In genomic region chr7:133315197-133316029, GRCm38 (mm10) we compare ENCODE assay signal across 14 mouse cellular contexts.
DNase-seq lines count a peak whose midpoint lies in the region; ATAC-seq and TF ChIP-seq lines count a peak whose summit lies in the region.
"Had no signal": no experiment of that assay in that cellular context is flagged by ENCODE, and none has a peak within 500 bp of the region (broad histone marks: within the 10 kb centered on the region; RNA-seq: fewer than 3 reads in every experiment).

No protein-coding gene starts in this region.

- 38% methylated on average over 10 of the region's 10 CpGs for WGBS in midbrain, embryonic 11.5 days
- WGBS in midbrain, embryonic 16.5 days = 35% methylated on average over 10 of the region's 10 CpGs
- 18% methylated on average over 10 of the region's 10 CpGs for WGBS in heart, postnatal 0 days
- 26% methylated on average over 10 of the region's 10 CpGs for WGBS in forebrain, embryonic 14.5 days

- H3K4me3 ChIP-seq in midbrain, embryonic 11.5 days (ENCODE audit: low read depth, low read length) = no peak overlapping the region
- H3K4me3 ChIP-seq in midbrain, embryonic 16.5 days (ENCODE audit: low read depth, low read length) = no peak overlapping the region
- H3K4me3 ChIP-seq in heart, postnatal 0 days (ENCODE audit: low read depth, low read length) = no peak overlapping the region
- H3K4me3 ChIP-seq in forebrain, embryonic 14.5 days (ENCODE audit: low read depth, low read length) = no peak overlapping the region
- H3K4me3 ChIP-seq: embryonic facial prominence, embryonic 13.5 days; limb, embryonic 12.5 days had no signal

- H3K4me2 ChIP-seq in midbrain, embryonic 11.5 days = no peak overlapping the region
- H3K4me2 ChIP-seq in midbrain, embryonic 16.5 days (ENCODE audit: low read length) = no peak overlapping the region
- 0 out of 2 replicates have a peak overlapping the region, but pooled peaks have one; percentile 7 for H3K4me2 ChIP-seq in heart, postnatal 0 days (ENCODE audit: low read depth, low read length)
- no peak overlapping the region for H3K4me2 ChIP-seq in forebrain, embryonic 14.5 days (ENCODE audit: low read length)
- H3K4me2 ChIP-seq: embryonic facial prominence, embryonic 13.5 days; limb, embryonic 12.5 days had no signal

- no peak for TF ChIP-seq CTCF in heart, postnatal 0 days (IDR thresholded peaks at IDR 0.05; ENCODE audit: low read depth)

- H3K27ac ChIP-seq in midbrain, embryonic 11.5 days (ENCODE audit: low read depth, low read length) = no peak overlapping the region
- H3K27ac ChIP-seq in midbrain, embryonic 16.5 days (ENCODE audit: low read length) = no peak overlapping the region
- peak overlapping the region; percentile 3; the same call in 1 of the 2 replicates for H3K27ac ChIP-seq in heart, postnatal 0 days (ENCODE audit: low read depth)
- no peak overlapping the region for H3K27ac ChIP-seq in forebrain, embryonic 14.5 days (ENCODE audit: low read depth, low read length)
- H3K27ac ChIP-seq: embryonic facial prominence, embryonic 13.5 days; limb, embryonic 12.5 days had no signal

- intact Hi-C loops in heart, postnatal 36 days (cut with DNase I) = no loop called here

- DNase-seq in heart, adult 11 months = peak; percentile 87
- no peak for DNase-seq in heart, postnatal 36 days
- DNase-seq in midbrain, embryonic 11.5 days (ENCODE audit: low spot score, missing footprints) = peak; percentile 79
- DNase-seq in heart, postnatal 0 days (ENCODE audit: low spot score) = peak; percentile 45
- DNase-seq in B cell, adult 2 months = no peak
- no peak for DNase-seq in forebrain, embryonic 14.5 days (ENCODE audit: low spot score)
- DNase-seq: cerebellum, adult 18-20 months; kidney, postnatal 25 days; thymus, adult 18-20 months had no signal

- no peaks in the 10 kb centered on the region for H3K27me3 ChIP-seq in midbrain, embryonic 11.5 days (ENCODE audit: control insufficient read depth, insufficient read depth, low read length)
- no peaks in the 10 kb centered on the region for H3K27me3 ChIP-seq in midbrain, embryonic 16.5 days (ENCODE audit: control insufficient read depth, insufficient read depth, low read depth, low read length)
- no peaks in the 10 kb centered on the region for H3K27me3 ChIP-seq in heart, postnatal 0 days (ENCODE audit: control insufficient read depth, insufficient read depth, low read length)
- H3K27me3 ChIP-seq in forebrain, embryonic 14.5 days (replicated peaks; ENCODE audit: control insufficient read depth, insufficient read depth, low read length) = no peaks in the 10 kb centered on the region
- H3K27me3 ChIP-seq: embryonic facial prominence, embryonic 13.5 days; limb, embryonic 12.5 days had no signal

- peaks cover 4% of the 10 kb centered on the region; the same call in 1 of the 2 replicates for H3K4me1 ChIP-seq in midbrain, embryonic 11.5 days (ENCODE audit: control insufficient read depth, insufficient read depth, low read length)
- 0 out of 2 replicates have a peak, but pooled peaks cover 3% of the 10 kb centered on the region for H3K4me1 ChIP-seq in midbrain, embryonic 16.5 days (ENCODE audit: control insufficient read depth, insufficient read depth, low read length)
- peaks cover 9% of the 10 kb centered on the region; the same call in 1 of the 2 replicates for H3K4me1 ChIP-seq in heart, postnatal 0 days (ENCODE audit: control insufficient read depth, insufficient read depth)
- H3K4me1 ChIP-seq in forebrain, embryonic 14.5 days (ENCODE audit: control insufficient read depth, insufficient read depth, low read length) = 0 out of 2 replicates have a peak, but pooled peaks cover 3% of the 10 kb centered on the region

- no peaks in the 10 kb centered on the region for H3K36me3 ChIP-seq in midbrain, embryonic 11.5 days (ENCODE audit: control insufficient read depth, insufficient read depth, low read length)
- no peaks in the 10 kb centered on the region for H3K36me3 ChIP-seq in midbrain, embryonic 16.5 days (ENCODE audit: control insufficient read depth, insufficient read depth, low read length)
- H3K36me3 ChIP-seq in heart, postnatal 0 days (replicated peaks; ENCODE audit: control insufficient read depth, insufficient read depth, low read length) = no peaks in the 10 kb centered on the region
- H3K36me3 ChIP-seq in forebrain, embryonic 14.5 days (ENCODE audit: control insufficient read depth, insufficient read depth, low read length) = no peaks in the 10 kb centered on the region
- H3K36me3 ChIP-seq: embryonic facial prominence, embryonic 13.5 days; limb, embryonic 12.5 days had no signal

- no peak for TF ChIP-seq EP300 in heart, postnatal 0 days (IDR thresholded peaks at IDR 0.05; ENCODE audit: low read depth)

- H3K9ac ChIP-seq in midbrain, embryonic 11.5 days (ENCODE audit: low read length) = 0 out of 2 replicates have a peak overlapping the region, but pooled peaks have one; percentile 9
- no peak overlapping the region for H3K9ac ChIP-seq in midbrain, embryonic 16.5 days (ENCODE audit: low read depth, low read length)
- no peak overlapping the region for H3K9ac ChIP-seq in heart, postnatal 0 days (replicated peaks; ENCODE audit: low read depth, low read length)
- no peak overlapping the region for H3K9ac ChIP-seq in forebrain, embryonic 14.5 days (ENCODE audit: low read length)
- H3K9ac ChIP-seq: embryonic facial prominence, embryonic 13.5 days; limb, embryonic 12.5 days had no signal

- no peak for ATAC-seq in midbrain, embryonic 11.5 days (ENCODE audit: low FRiP score)
- ATAC-seq in midbrain, embryonic 16.5 days = no peak
- peak; percentile 86 for ATAC-seq in heart, postnatal 0 days (ENCODE audit: insufficient read depth, low read depth)
- no peak for ATAC-seq in CD4-positive, CD25-positive, alpha-beta regulatory T cell, adult 4 months
- ATAC-seq in forebrain, embryonic 14.5 days = no peak
- ATAC-seq: inflammation-experienced regulatory T-cells, adult 6 months had no signal

- no peaks in the 10 kb centered on the region for H3K9me3 ChIP-seq in midbrain, embryonic 11.5 days (ENCODE audit: control insufficient read depth, low read length)
- no peaks in the 10 kb centered on the region for H3K9me3 ChIP-seq in midbrain, embryonic 16.5 days (replicated peaks; ENCODE audit: control insufficient read depth, low read length, poor library complexity, severe bottlenecking)
- H3K9me3 ChIP-seq in heart, postnatal 0 days (replicated peaks; ENCODE audit: control insufficient read depth, low read length) = 0 out of 2 replicates have a peak, but pooled peaks cover 4% of the 10 kb centered on the region
- no peaks in the 10 kb centered on the region for H3K9me3 ChIP-seq in forebrain, embryonic 14.5 days (replicated peaks; ENCODE audit: control insufficient read depth, low read length)
- H3K9me3 ChIP-seq: embryonic facial prominence, embryonic 13.5 days had no signal

Comparison
In these comparisons a context has a peak if more than half of its experiments do, and no peak if none do; other contexts are left out.
1. DNase-seq: peak in heart, adult 11 months (single experiment), midbrain, embryonic 11.5 days (single experiment) and heart, postnatal 0 days (single experiment); none in heart, postnatal 36 days (0 of 2), B cell, adult 2 months (0 of 2) and forebrain, embryonic 14.5 days (single experiment).